Mouse (Mus musculus) MEL (cell line): ENCODE measurements around the gene Csmd2. TPM values are rescaled to one million over a fixed set of nuclear protein-coding genes. Genes with fewer than 3 reads are reported as not detected.

ENCODE experiments used
- DNase-seq: peaks from one replicate; pipeline ENCODE4 v3.0.0; 2011; ENCODE audit warnings: low read depth, low spot score
- H3K27ac ChIP-seq: 2 replicates; pipeline ENCODE4 v1.5.1; 2012; ENCODE audit warnings: low read depth, mild to moderate bottlenecking, control low read depth, low read length, moderate library complexity; ENCODE audit not compliant: control insufficient read depth
- H3K27me3 ChIP-seq, 2 experiments: fragments of 150-350 bp in 1 of 2; sonication (generic) in 1 of 2; 2 replicates each; pipeline ENCODE4 v1.6.1; 2012; ENCODE audit warnings: low read length in 2 of 2, mild to moderate bottlenecking in 2 of 2, improper control_type of control experiment in 1 of 2, moderate library complexity in 1 of 2; ENCODE audit not compliant: insufficient read depth in 2 of 2, control insufficient read depth in 1 of 2
- H3K36me3 ChIP-seq, 2 experiments: 2 replicates each; pipeline ENCODE4 v1.6.1; 2012 to 2014; ENCODE audit warnings: low read length in 2 of 2, improper control_type of control experiment in 1 of 2, inconsistent platforms in 1 of 2, mild to moderate bottlenecking in 1 of 2; ENCODE audit not compliant: insufficient read depth in 2 of 2, control insufficient read depth in 1 of 2
- H3K4me1 ChIP-seq, 2 experiments: fragments of 150-350 bp in 1 of 2; sonication (generic) in 1 of 2; 2 replicates each; pipeline ENCODE4 v1.6.1; 2012; ENCODE audit warnings: low read length in 2 of 2, improper control_type of control experiment in 1 of 2, mild to moderate bottlenecking in 1 of 2; ENCODE audit not compliant: insufficient read depth in 2 of 2, control insufficient read depth in 1 of 2
- H3K4me3 ChIP-seq, 2 experiments: fragments of 150-350 bp in 1 of 2; sonication (generic) in 1 of 2; 2 replicates each; pipeline ENCODE4 v1.5.1; 2012; ENCODE audit warnings: low read depth in 2 of 2, low read length in 2 of 2, mild to moderate bottlenecking in 2 of 2, moderate library complexity in 2 of 2, control low read depth in 1 of 2, improper control_type of control experiment in 1 of 2; ENCODE audit not compliant: control insufficient read depth in 1 of 2, insufficient read depth in 1 of 2
- H3K79me2 ChIP-seq: 2 replicates; pipeline ENCODE4 v1.6.1; 2012; ENCODE audit warnings: mild to moderate bottlenecking, low read length, moderate library complexity; ENCODE audit not compliant: control insufficient read depth, poor library complexity, insufficient read depth
- H3K9ac ChIP-seq: 2 replicates; pipeline ENCODE4 v1.6.1; 2012; ENCODE audit warnings: low read depth, mild to moderate bottlenecking, control low read depth, low read length, moderate library complexity; ENCODE audit not compliant: control insufficient read depth, poor library complexity, severe bottlenecking
- H3K9me3 ChIP-seq: fragments of 150-350 bp; sonication (generic); replicated peaks from 2 replicates; pipeline ENCODE4 v1.6.1; 2012; ENCODE audit warnings: mild to moderate bottlenecking, low read length, improper control_type of control experiment, moderate library complexity; ENCODE audit not compliant: insufficient read depth
- BHLHE40 ChIP-seq: IDR thresholded peaks from 2 replicates; pipeline ENCODE4 v1.6.1; 2012; ENCODE audit warnings: low read depth, mild to moderate bottlenecking, inconsistent platforms, low read length, improper control_type of control experiment, borderline replicate concordance
- CHD1 ChIP-seq: IDR thresholded peaks from 2 replicates; pipeline ENCODE4 v1.6.1; 2012; ENCODE audit warnings: low read depth, mild to moderate bottlenecking, inconsistent platforms, low read length, improper control_type of control experiment
- CHD2 ChIP-seq: IDR thresholded peaks from 2 replicates; pipeline ENCODE4 v1.6.1; 2011; ENCODE audit warnings: low read length, improper control_type of control experiment
- E2F4 ChIP-seq: IDR thresholded peaks from 2 replicates; pipeline ENCODE4 v1.6.1; 2011; ENCODE audit warnings: low read depth, low read length, improper control_type of control experiment, borderline replicate concordance
- ELF1 ChIP-seq: IDR thresholded peaks from 2 replicates; pipeline ENCODE4 v1.6.1; 2014; ENCODE audit warnings: low read depth, mild to moderate bottlenecking, inconsistent platforms, low read length, improper control_type of control experiment, moderate library complexity
- GABPA ChIP-seq: IDR thresholded peaks from 2 replicates; pipeline ENCODE4 v1.6.1; 2012; ENCODE audit warnings: low read depth, mild to moderate bottlenecking, inconsistent platforms, low read length, improper control_type of control experiment, moderate library complexity
- GATA1 ChIP-seq: IDR thresholded peaks from 2 replicates; pipeline ENCODE4 v1.6.1; 2011; ENCODE audit warnings: low read depth, low read length, improper control_type of control experiment
- HCFC1 ChIP-seq: IDR thresholded peaks from 2 replicates; pipeline ENCODE4 v1.6.1; 2012; ENCODE audit warnings: low read depth, mild to moderate bottlenecking, inconsistent platforms, low read length, improper control_type of control experiment, moderate library complexity
- KAT2A ChIP-seq: conservative IDR thresholded peaks from 2 replicates; pipeline ENCODE4 v1.6.1; 2012; ENCODE audit warnings: low read depth, low read length, improper control_type of control experiment, inconsistent platforms
- MAX ChIP-seq: IDR thresholded peaks from 2 replicates; pipeline ENCODE4 v1.6.1; 2011; ENCODE audit warnings: low read length, improper control_type of control experiment
- MEF2A ChIP-seq: IDR thresholded peaks from 2 replicates; pipeline ENCODE4 v1.6.1; 2014; ENCODE audit warnings: low read depth, mild to moderate bottlenecking, inconsistent platforms, low read length, improper control_type of control experiment; ENCODE audit not compliant: poor library complexity, insufficient replicate concordance, severe bottlenecking; ENCODE audit errors: extremely low read depth
- MYC ChIP-seq: IDR thresholded peaks from 2 replicates; pipeline ENCODE4 v1.6.1; 2011; ENCODE audit warnings: low read depth, mild to moderate bottlenecking, low read length, improper control_type of control experiment, moderate library complexity
- POLR2A ChIP-seq, 2 experiments: IDR thresholded peaks; 2 replicates each; pipeline ENCODE4 v1.6.1; 2011 to 2012; ENCODE audit warnings: low read length in 2 of 2, mild to moderate bottlenecking in 2 of 2, control low read depth in 1 of 2, improper control_type of control experiment in 1 of 2, low read depth in 1 of 2, moderate library complexity in 1 of 2; ENCODE audit not compliant: control insufficient read depth in 1 of 2, insufficient read depth in 1 of 2, poor library complexity in 1 of 2
- POLR2AphosphoS5 ChIP-seq: IDR thresholded peaks from 2 replicates; pipeline ENCODE4 v1.6.1; 2012; ENCODE audit warnings: low read depth, borderline replicate concordance, mild to moderate bottlenecking, inconsistent platforms, low read length, moderate library complexity, mixed read lengths
- RAD21 ChIP-seq: IDR thresholded peaks from 2 replicates; pipeline ENCODE4 v1.6.1; 2011; ENCODE audit warnings: mild to moderate bottlenecking, low read depth, low read length, improper control_type of control experiment
- RCOR1 ChIP-seq: IDR thresholded peaks from 2 replicates; pipeline ENCODE4 v1.6.1; 2012; ENCODE audit warnings: low read depth, mild to moderate bottlenecking, inconsistent platforms, low read length, improper control_type of control experiment
- TAL1 ChIP-seq: IDR thresholded peaks from 2 replicates; pipeline ENCODE4 v1.6.1; 2012; ENCODE audit warnings: mild to moderate bottlenecking, inconsistent platforms, low read length, moderate library complexity, mixed read lengths
- TCF12 ChIP-seq: IDR thresholded peaks from 2 replicates; pipeline ENCODE4 v1.6.1; 2014; ENCODE audit warnings: low read depth, mild to moderate bottlenecking, inconsistent platforms, low read length, improper control_type of control experiment, moderate library complexity
- USF2 ChIP-seq, 2 experiments: IDR thresholded peaks; 2 replicates each; pipeline ENCODE4 v1.6.1; 2011 to 2012; ENCODE audit warnings: improper control_type of control experiment in 2 of 2, low read length in 2 of 2, borderline replicate concordance in 1 of 2, inconsistent platforms in 1 of 2, low read depth in 1 of 2, mild to moderate bottlenecking in 1 of 2; ENCODE audit not compliant: insufficient read depth in 1 of 2
- ZC3H11A ChIP-seq: IDR thresholded peaks from 2 replicates; pipeline ENCODE4 v1.6.1; 2012; ENCODE audit warnings: low read depth, mild to moderate bottlenecking, inconsistent platforms, low read length, improper control_type of control experiment
- ZKSCAN1 ChIP-seq: IDR thresholded peaks from 2 replicates; pipeline ENCODE4 v1.6.1; 2012; ENCODE audit warnings: low read depth, mild to moderate bottlenecking, inconsistent platforms, low read length, improper control_type of control experiment, moderate library complexity
- ZMIZ1 ChIP-seq: IDR thresholded peaks from 2 replicates; pipeline ENCODE4 v1.6.1; 2012; ENCODE audit warnings: low read depth, mild to moderate bottlenecking, inconsistent platforms, low read length, improper control_type of control experiment, moderate library complexity
- polyA plus RNA-seq, 2 experiments: library from polyadenylated mRNA; stranded (reverse) in 1 of 2; unstranded in 1 of 2; fragments of >175 nt in 1 of 2; fragments of >200 nt in 1 of 2; gene quantifications; 2 replicates each; pipeline versions ENCODE4 v1.2.1 to v1.2.4; 2012; ENCODE audit warnings: low replicate concordance in 2 of 2, low read depth in 1 of 2; ENCODE audit not compliant: insufficient read length in 2 of 2, insufficient read depth in 1 of 2, missing spikeins in 1 of 2
- total RNA-seq: library from RNA; depleted of rRNA; stranded (reverse); fragments of 300-350 nt; gene quantifications from 2 replicates; pipeline ENCODE4 v1.2.3, GENCODE M21; 2012

The Csmd2 gene
- total and polyA plus RNA-seq, 3 experiments: not detected

- Histone ChIP-seq H3K79me2 (no peaks in the 10 kb centered on the region), H3K4me1 (no peaks in the 10 kb centered on the region)
- DNase-seq: no peak
- TF ChIP-seq MEF2A (no peak), E2F4 (no peak), USF2 (IDR thresholded peaks at IDR 0.05; ENCODE audit: borderline replicate concordance in 1 of 2, insufficient read depth in 1 of 2, low read depth in 1 of 2, low read length in 2 of 2) (no peak), CHD2 (no peak), TCF12 (no peak), ZMIZ1 (no peak), RCOR1 (no peak), CHD1 (no peak)
- TF ChIP-seq, all 39 proteins: peak for 0
- no peak overlapping the region for H3K9ac ChIP-seq
- no peak overlapping the region for H3K4me3 ChIP-seq
- no peaks in the 10 kb centered on the region for H3K9me3 ChIP-seq
- H3K27ac ChIP-seq: no peak overlapping the region
- H3K27me3 ChIP-seq: no peaks in the 10 kb centered on the region
- no peaks in the 10 kb centered on the region for H3K36me3 ChIP-seq
These were observed 406.2 kb downstream of the Csmd2 start for GRCm38 (mm10) chr4:128393864-128394263.

- Histone ChIP-seq H3K27ac (no peak overlapping the region), H3K9ac (no peak overlapping the region), H3K4me3 (no peak overlapping the region), H3K4me1 (no peaks in the 10 kb centered on the region), H3K27me3 (no peaks in the 10 kb centered on the region), H3K36me3 (no peaks in the 10 kb centered on the region), H3K9me3 (no peaks in the 10 kb centered on the region), H3K79me2 (no peaks in the 10 kb centered on the region)
- TF ChIP-seq ZMIZ1 (no peak), TAL1 (no peak), GABPA (no peak), MYC (no peak), BHLHE40 (no peak), ZKSCAN1 (no peak), POLR2A (IDR thresholded peaks at IDR 0.05; ENCODE audit: control insufficient read depth in 1 of 2, insufficient read depth in 1 of 2, low read depth in 1 of 2, low read length in 2 of 2, poor library complexity in 1 of 2) (no peak), MEF2A (no peak), KAT2A (no peak), RAD21 (no peak), MAX (no peak), POLR2AphosphoS5 (no peak), HCFC1 (no peak), ELF1 (no peak), ZC3H11A (no peak), GATA1 (no peak)
- DNase-seq: no peak
These were observed 409.0 kb downstream of the Csmd2 start for GRCm38 (mm10) chr4:128396616-128397015.
